Mouse (Mus musculus) limb, embryonic 14.5 days (tissue): ENCODE data around the gene Pou2af1. TPM values are rescaled to one million over a fixed set of nuclear protein-coding genes. Genes with fewer than 3 reads are reported as not detected.

Source experiments
- ATAC-seq: fragments of 200-750 bp; cut with Nextera tagmentation; 2 replicates; pipeline ENCODE4 v1.8.0; 2017; ENCODE audit warnings: low read depth, moderate number of reproducible peaks, moderate TSS enrichment; ENCODE audit not compliant: low FRiP score
- DNase-seq: peaks from one replicate; pipeline ENCODE4 v3.0.0-alpha.2; 2015; ENCODE audit warnings: low spot score
- H3K27ac ChIP-seq: fragments of 300-500 bp; sonication (generic); replicated peaks from 2 replicates; pipeline ENCODE4 v1.5.1; 2014; ENCODE audit warnings: low read depth, mild to moderate bottlenecking, low read length, moderate library complexity, mixed read lengths
- H3K27me3 ChIP-seq: fragments of 300-500 bp; sonication (generic); 2 replicates; pipeline ENCODE4 v1.6.1; 2014; ENCODE audit warnings: low read length, mixed read lengths; ENCODE audit not compliant: control insufficient read depth, insufficient read depth
- H3K36me3 ChIP-seq: fragments of 300-500 bp; sonication (generic); 2 replicates; pipeline ENCODE4 v1.6.1; 2014; ENCODE audit warnings: mild to moderate bottlenecking, low read length, moderate library complexity, mixed read lengths; ENCODE audit not compliant: control insufficient read depth, insufficient read depth
- H3K4me1 ChIP-seq: fragments of 300-500 bp; sonication (generic); 2 replicates; pipeline ENCODE4 v1.6.1; 2014; ENCODE audit warnings: antibody characterized with exemption, low read length, mixed read lengths; ENCODE audit not compliant: control insufficient read depth, insufficient read depth
- H3K4me2 ChIP-seq: fragments of 300-500 bp; sonication (generic); replicated peaks from 2 replicates; pipeline ENCODE4 v1.6.1; 2014; ENCODE audit warnings: low read depth, mild to moderate bottlenecking, low read length, moderate library complexity; ENCODE audit not compliant: severe bottlenecking
- H3K4me3 ChIP-seq: fragments of 300-500 bp; sonication (generic); replicated peaks from 2 replicates; pipeline ENCODE4 v1.5.1; 2014; ENCODE audit warnings: low read length
- H3K9ac ChIP-seq: fragments of 300-500 bp; sonication (generic); 2 replicates; pipeline ENCODE4 v1.6.1; 2014; ENCODE audit warnings: mild to moderate bottlenecking, low read depth, low read length, moderate library complexity; ENCODE audit not compliant: severe bottlenecking
- H3K9me3 ChIP-seq: fragments of 300-500 bp; sonication (generic); 2 replicates; pipeline ENCODE4 v1.6.1; 2016; ENCODE audit warnings: low read length; ENCODE audit not compliant: control insufficient read depth
- POLR2A ChIP-seq: fragments of 200-500 bp; IDR thresholded peaks from 2 replicates; pipeline ENCODE4 v1.8.0; 2012; ENCODE audit warnings: inconsistent platforms, mild to moderate bottlenecking, moderate library complexity, borderline replicate concordance; ENCODE audit not compliant: insufficient read depth, insufficient read length; ENCODE audit errors: extremely low read depth
- WGBS: fragments of 180-500 bp; shearing (Covaris S2); extraction: QIAGEN DNeasy Blood & Tissue Kit; methylation state at CpG from one replicate; pipeline ENCODE4 v1.1.7; 2014; 5-methylcytosine and 5-hydroxymethylcytosine counted together
- polyA plus RNA-seq, 2 experiments: library from polyadenylated mRNA; depleted of rRNA in 1 of 2; stranded (reverse) in 1 of 2; unstranded in 1 of 2; fragments of >200 nt; fragmentation: Nextera tagmentation in 1 of 2; extraction: Ambion mirVana in 1 of 2; gene quantifications; 2 replicates each; pipeline versions ENCODE4 v1.2.1 to v1.2.3; 2012 to 2014

Gene Pou2af1
- polyA plus RNA-seq, 2 experiments = 0.07 to 0.14 TPM

GRCm38 (mm10) chr9:51169133-51169532 is 44.4 kb upstream of the Pou2af1 start:
- 83% methylated on average over 7 of the region's 7 CpGs for WGBS
- Histone ChIP-seq H3K9me3 (no peaks in the 10 kb centered on the region), H3K4me2 (no peak overlapping the region), H3K27me3 (no peaks in the 10 kb centered on the region), H3K4me1 (0 out of 2 replicates have a peak, but pooled peaks cover 9% of the 10 kb centered on the region), H3K27ac (no peak overlapping the region), H3K4me3 (no peak overlapping the region), H3K36me3 (no peaks in the 10 kb centered on the region), H3K9ac (no peak overlapping the region)
- ATAC-seq (no peak), DNase-seq (no peak)
- TF ChIP-seq POLR2A = no peak

- Histone ChIP-seq H3K27ac (no peak overlapping the region), H3K9ac (no peak overlapping the region), H3K9me3 (no peaks in the 10 kb centered on the region), H3K4me3 (no peak overlapping the region), H3K4me2 (no peak overlapping the region), H3K36me3 (no peaks in the 10 kb centered on the region), H3K4me1 (0 out of 2 replicates have a peak, but pooled peaks cover 9% of the 10 kb centered on the region), H3K27me3 (no peaks in the 10 kb centered on the region)
- no peak for ATAC-seq
- no peak for TF ChIP-seq POLR2A
- 77% methylated on average over 6 of the region's 6 CpGs for WGBS
- DNase-seq = no peak
These were observed 43.2 kb upstream of the Pou2af1 start for GRCm38 (mm10) chr9:51170298-51170697.

- no peaks in the 10 kb centered on the region for H3K4me1 ChIP-seq
- no peak for TF ChIP-seq POLR2A
- ATAC-seq = no peak
- 48% methylated on average over 8 of the region's 8 CpGs for WGBS
- no peak overlapping the region for H3K27ac ChIP-seq
- no peaks in the 10 kb centered on the region for H3K27me3 ChIP-seq
- no peak overlapping the region for H3K4me2 ChIP-seq
- no peak overlapping the region for H3K9ac ChIP-seq
- no peaks in the 10 kb centered on the region for H3K9me3 ChIP-seq
- DNase-seq = no peak
- no peaks in the 10 kb centered on the region for H3K36me3 ChIP-seq
- no peak overlapping the region for H3K4me3 ChIP-seq
These were observed 38.5 kb upstream of the Pou2af1 start for GRCm38 (mm10) chr9:51174890-51175464.

DNA sequence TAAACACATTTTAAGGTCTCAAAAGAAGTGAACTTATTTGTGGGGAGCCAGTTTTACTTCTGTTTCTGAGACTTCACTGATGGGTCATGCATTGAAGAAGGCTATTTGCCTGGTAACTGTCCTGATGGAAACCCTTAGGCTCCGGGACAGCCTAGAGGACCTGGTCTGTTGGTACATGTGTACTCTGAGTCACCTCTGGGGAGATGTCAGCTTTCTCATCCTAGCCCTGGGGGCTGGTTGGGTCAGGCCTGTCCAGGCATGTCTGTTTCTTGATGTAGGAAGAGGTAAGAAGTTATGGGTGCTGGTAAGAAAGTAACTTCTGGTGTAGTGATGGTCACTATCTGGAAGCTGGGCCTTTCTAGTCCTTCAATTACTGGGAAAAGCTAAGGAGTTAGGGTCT is 37.8 kb upstream of the Pou2af1 start:
- ATAC-seq = no peak
- no peaks in the 10 kb centered on the region for H3K9me3 ChIP-seq
- H3K9ac ChIP-seq = no peak overlapping the region
- WGBS = 86% methylated on average over 1 of the region's 1 CpGs
- H3K36me3 ChIP-seq = no peaks in the 10 kb centered on the region
- H3K4me3 ChIP-seq = no peak overlapping the region
- H3K27me3 ChIP-seq = no peaks in the 10 kb centered on the region
- H3K4me2 ChIP-seq = no peak overlapping the region
- no peak for TF ChIP-seq POLR2A
- no peak for DNase-seq
- no peak overlapping the region for H3K27ac ChIP-seq
- H3K4me1 ChIP-seq = no peaks in the 10 kb centered on the region

DNA sequence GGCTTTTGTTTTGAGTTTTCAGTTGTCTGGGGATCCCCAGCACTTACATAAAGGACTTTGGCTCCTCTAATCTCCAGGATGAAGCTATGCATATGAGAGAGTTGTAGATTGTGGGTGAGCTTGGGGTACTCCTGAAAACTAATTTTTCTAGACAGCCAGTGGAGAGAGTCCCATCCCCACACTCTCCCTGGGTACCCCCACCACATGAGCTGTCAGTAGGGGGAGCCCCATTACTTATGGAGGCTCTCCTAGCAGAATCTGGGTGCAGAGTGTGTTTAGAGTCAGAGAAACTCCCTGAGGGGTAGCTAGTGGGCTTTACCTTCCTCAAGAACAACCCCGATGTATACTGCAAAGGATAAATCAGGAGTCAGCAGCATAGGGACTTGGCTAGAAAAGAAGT is 35.2 kb upstream of the Pou2af1 start:
- WGBS = 92% methylated on average over 1 of the region's 1 CpGs

More for the DNA sequence above, 35.2 kb upstream of the Pou2af1 start:
- Histone ChIP-seq H3K4me2 (no peak overlapping the region), H3K27ac (no peak overlapping the region), H3K9me3 (no peaks in the 10 kb centered on the region), H3K9ac (no peak overlapping the region), H3K36me3 (no peaks in the 10 kb centered on the region), H3K4me1 (no peaks in the 10 kb centered on the region), H3K27me3 (no peaks in the 10 kb centered on the region), H3K4me3 (no peak overlapping the region)
- ATAC-seq (no peak), DNase-seq (no peak)
- no peak for TF ChIP-seq POLR2A
